Mouse (Mus musculus): ENCODE measurements around the gene Zbtb17. TPM values are rescaled to one million over a fixed set of nuclear protein-coding genes. Genes with fewer than 3 reads are reported as not detected.

The Zbtb17 gene
- polyA plus RNA-seq, 1 experiment, result 47.0 TPM

DNA sequence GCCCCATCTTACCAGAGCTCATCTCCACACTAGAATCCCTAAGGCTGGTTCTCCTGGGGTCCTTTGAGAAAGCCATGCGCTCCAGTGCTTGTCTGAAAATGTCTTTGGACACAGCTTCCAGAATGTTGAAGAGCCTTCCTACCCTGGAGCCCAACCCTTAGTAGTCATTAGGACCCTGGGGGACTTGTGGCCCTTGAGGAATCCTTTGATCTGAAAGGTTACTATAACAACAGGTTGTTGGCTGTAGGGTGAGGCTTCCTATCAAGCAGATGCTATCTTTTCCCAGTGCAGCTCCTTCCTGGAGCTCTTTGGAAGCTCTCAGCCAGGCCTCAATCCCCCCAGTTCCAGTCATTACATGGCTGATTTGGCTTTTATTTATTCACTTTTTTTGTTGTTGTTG is 8.5 kb upstream of the Zbtb17 start, which contains the start of gene Srarp:
TSS of gene Srarp (minus strand) at position 132 of the 400 bp plus-strand sequence.
- WGBS, result 80% methylated on average over 1 of the region's 1 CpGs
- Histone ChIP-seq H3K4me3 (ENCODE audit: low read depth, low read length) (no peak within 1 kb of the TSS), H3K4me1 (ENCODE audit: control insufficient read depth, insufficient read depth, insufficient read length, low read length) (peaks cover 3% of the 10 kb centered on the region), H3K36me3 (ENCODE audit: control insufficient read depth, insufficient read depth, low read length) (no peaks in the 10 kb centered on the region), H3K27ac (ENCODE audit: insufficient read depth, low read depth, low read length) (no peak within 1 kb of the TSS), H3K27me3 (ENCODE audit: control insufficient read depth, insufficient read depth, low read length) (no peaks in the 10 kb centered on the region)
- TF ChIP-seq CTCF (IDR thresholded peaks at IDR 0.05; ENCODE audit: extremely low read depth, insufficient read length, insufficient replicate concordance, low read depth, low read length) (no peak), POLR2A (IDR thresholded peaks at IDR 0.05; ENCODE audit: low read depth, low read length) (no peak)

DNA sequence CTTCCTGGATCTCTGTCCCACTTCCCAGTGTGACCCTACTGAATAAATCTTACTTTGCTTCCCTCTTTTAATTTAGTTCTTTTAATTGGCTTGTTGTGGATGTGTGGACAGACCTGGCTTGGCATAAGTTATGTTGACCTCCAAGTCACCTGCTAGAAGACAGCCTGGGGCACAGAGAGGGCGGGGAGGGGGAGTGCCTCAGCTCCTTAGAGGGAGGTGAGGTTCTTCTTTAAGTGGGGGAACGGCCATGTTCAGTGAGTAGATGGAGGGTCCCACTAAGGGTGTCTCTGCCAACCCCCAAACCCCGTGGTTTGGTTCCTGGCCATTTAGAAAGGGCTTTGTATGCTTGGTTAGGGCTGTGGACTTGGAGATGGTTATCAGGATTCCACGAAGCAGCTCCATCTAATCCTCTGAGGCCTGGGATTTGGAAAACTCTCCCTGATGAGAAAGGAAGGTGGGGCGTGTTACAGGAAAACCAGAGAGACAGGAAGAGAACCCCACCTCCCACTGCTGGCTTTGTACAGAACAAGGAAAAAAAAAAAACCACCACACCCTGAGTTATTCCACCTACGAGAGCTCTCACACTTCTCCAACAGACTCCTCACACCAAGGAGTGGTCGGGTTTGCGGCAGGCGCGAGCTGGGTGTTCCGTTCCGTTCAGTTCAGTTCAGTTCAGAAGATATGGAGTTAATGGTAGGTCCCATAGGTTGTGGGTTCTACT is 5.2 kb upstream of the Zbtb17 start:
- H3K4me1 ChIP-seq (ENCODE audit: control insufficient read depth, insufficient read depth, insufficient read length, low read length), result peaks cover 4% of the 10 kb centered on the region; the same call in 1 of the 2 replicates
- TF ChIP-seq POLR2A (IDR thresholded peaks at IDR 0.05; ENCODE audit: low read depth, low read length) (no peak), CTCF (IDR thresholded peaks at IDR 0.05; ENCODE audit: extremely low read depth, insufficient read length, insufficient replicate concordance, low read depth, low read length) (no peak)
- no peak overlapping the region for H3K4me3 ChIP-seq (ENCODE audit: low read depth, low read length)
- no peaks in the 10 kb centered on the region for H3K27me3 ChIP-seq (ENCODE audit: control insufficient read depth, insufficient read depth, low read length)
- H3K27ac ChIP-seq (ENCODE audit: insufficient read depth, low read depth, low read length), result no peak overlapping the region
- 68% methylated on average over 12 of the region's 12 CpGs for WGBS
- no peaks in the 10 kb centered on the region for H3K36me3 ChIP-seq (ENCODE audit: control insufficient read depth, insufficient read depth, low read length)

DNA sequence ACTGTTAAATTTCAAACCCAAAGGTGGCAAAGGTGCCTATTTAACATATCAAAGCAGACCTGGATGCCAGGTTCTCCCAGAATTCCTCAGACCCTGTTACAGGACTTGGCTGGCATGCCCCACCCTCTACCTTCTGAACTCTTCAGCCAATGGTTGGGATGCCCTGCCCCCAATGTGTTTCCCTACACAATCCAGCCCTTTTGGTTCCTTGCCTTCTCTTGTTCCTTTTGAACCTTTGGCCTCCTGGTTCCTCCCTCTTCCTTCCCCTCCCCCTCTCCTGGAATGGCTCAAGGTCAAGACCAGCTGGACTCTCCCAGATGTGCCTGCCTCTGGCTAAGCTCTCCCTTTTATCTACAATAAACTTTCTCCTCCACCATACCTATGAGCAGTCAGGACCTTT is 3.6 kb upstream of the Zbtb17 start:
- H3K27ac ChIP-seq (ENCODE audit: insufficient read depth, low read depth, low read length), result no peak overlapping the region
- no peak overlapping the region for H3K4me3 ChIP-seq (ENCODE audit: low read depth, low read length)
- TF ChIP-seq POLR2A (IDR thresholded peaks at IDR 0.05; ENCODE audit: low read depth, low read length) (no peak), CTCF (IDR thresholded peaks at IDR 0.05; ENCODE audit: extremely low read depth, insufficient read length, insufficient replicate concordance, low read depth, low read length) (no peak)
- H3K36me3 ChIP-seq (ENCODE audit: control insufficient read depth, insufficient read depth, low read length), result no peaks in the 10 kb centered on the region
- peaks cover 9% of the 10 kb centered on the region; the same call in 1 of the 2 replicates for H3K4me1 ChIP-seq (ENCODE audit: control insufficient read depth, insufficient read depth, insufficient read length, low read length)
- H3K27me3 ChIP-seq (ENCODE audit: control insufficient read depth, insufficient read depth, low read length), result no peaks in the 10 kb centered on the region

DNA sequence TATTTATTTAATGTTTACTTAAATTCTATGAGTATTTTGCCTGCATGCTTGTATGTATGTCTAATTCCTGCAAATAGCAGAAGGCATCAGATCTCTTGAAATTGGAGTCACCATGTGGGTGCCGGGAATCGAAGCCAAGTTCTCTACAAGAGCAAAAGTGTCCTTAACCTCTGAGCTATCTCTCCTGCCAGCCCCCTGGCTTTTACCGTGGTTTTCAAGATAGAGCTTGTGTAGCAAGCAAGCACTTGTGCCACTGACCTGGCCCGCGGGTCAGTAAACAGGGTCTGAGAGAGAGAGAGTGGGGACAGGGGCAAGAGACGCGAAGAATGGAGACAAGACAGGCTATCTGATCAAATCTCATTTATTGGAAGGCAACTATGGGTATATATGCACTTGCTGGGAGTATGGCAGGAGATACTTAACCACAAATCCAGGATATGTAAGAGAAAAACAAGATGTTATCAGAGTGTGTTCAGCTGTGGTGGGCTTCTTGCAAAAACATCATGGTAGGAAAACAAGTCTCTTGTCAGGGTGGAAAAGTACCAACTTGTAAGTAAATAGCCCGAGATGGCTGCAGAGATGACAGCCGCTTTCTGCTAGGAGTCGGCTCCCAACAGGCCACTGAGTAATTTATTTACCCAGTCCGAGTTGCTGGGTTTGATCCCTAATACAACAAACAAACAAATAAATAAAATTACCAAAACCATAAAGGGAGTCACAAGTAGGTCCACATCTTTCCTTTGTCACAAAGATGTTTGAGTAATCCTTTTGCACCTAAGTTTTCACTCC is 619 bp upstream of the Zbtb17 start:
- no peak for TF ChIP-seq POLR2A (IDR thresholded peaks at IDR 0.05; ENCODE audit: low read depth, low read length)
- TF ChIP-seq CTCF (IDR thresholded peaks at IDR 0.05; ENCODE audit: extremely low read depth, insufficient read length, insufficient replicate concordance, low read depth, low read length), result no peak
- H3K4me1 ChIP-seq (ENCODE audit: control insufficient read depth, insufficient read depth, insufficient read length, low read length), result peaks cover 9% of the 10 kb centered on the region; the same call in 1 of the 2 replicates
- 32% methylated on average over 11 of the region's 11 CpGs for WGBS
- no peaks in the 10 kb centered on the region for H3K27me3 ChIP-seq (ENCODE audit: control insufficient read depth, insufficient read depth, low read length)
- peak overlapping the region; percentile 29; the same call in 1 of the 2 replicates for H3K27ac ChIP-seq (ENCODE audit: insufficient read depth, low read depth, low read length)
- peak overlapping the region; percentile 93 for H3K4me3 ChIP-seq (ENCODE audit: low read depth, low read length)
- peaks cover 8% of the 10 kb centered on the region for H3K36me3 ChIP-seq (ENCODE audit: control insufficient read depth, insufficient read depth, low read length)

DNA sequence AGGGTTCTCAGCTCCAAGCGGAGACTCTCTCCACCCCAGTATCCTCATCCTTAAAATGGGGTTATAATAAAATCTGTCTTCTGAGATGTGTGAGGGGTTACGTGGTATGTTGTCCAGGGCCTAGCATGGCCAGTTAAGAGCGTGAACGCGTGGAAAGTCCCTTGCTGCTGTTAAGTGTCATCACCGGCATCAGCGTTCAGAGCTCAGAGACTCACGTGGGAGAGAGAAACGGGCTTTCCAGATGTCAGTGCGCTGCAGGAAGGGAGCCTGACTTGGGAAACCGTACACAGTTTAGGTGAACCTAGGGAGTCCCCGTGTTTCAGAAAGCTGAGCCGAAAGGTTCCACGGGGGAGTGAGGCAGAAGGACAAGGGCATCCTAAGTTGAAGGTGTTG is 870 bp downstream of the Zbtb17 start:
- H3K27me3 ChIP-seq (ENCODE audit: control insufficient read depth, insufficient read depth, low read length), result no peaks in the 10 kb centered on the region
- H3K36me3 ChIP-seq (ENCODE audit: control insufficient read depth, insufficient read depth, low read length), result peaks cover 11% of the 10 kb centered on the region
- peaks cover 9% of the 10 kb centered on the region; the same call in 1 of the 2 replicates for H3K4me1 ChIP-seq (ENCODE audit: control insufficient read depth, insufficient read depth, insufficient read length, low read length)
- 10% methylated on average over 14 of the region's 14 CpGs for WGBS
- peak overlapping the region; percentile 93 for H3K4me3 ChIP-seq (ENCODE audit: low read depth, low read length)
- H3K27ac ChIP-seq (ENCODE audit: insufficient read depth, low read depth, low read length), result no peak overlapping the region
- TF ChIP-seq POLR2A (IDR thresholded peaks at IDR 0.05; ENCODE audit: low read depth, low read length) (no peak), CTCF (IDR thresholded peaks at IDR 0.05; ENCODE audit: extremely low read depth, insufficient read length, insufficient replicate concordance, low read depth, low read length) (no peak)

DNA sequence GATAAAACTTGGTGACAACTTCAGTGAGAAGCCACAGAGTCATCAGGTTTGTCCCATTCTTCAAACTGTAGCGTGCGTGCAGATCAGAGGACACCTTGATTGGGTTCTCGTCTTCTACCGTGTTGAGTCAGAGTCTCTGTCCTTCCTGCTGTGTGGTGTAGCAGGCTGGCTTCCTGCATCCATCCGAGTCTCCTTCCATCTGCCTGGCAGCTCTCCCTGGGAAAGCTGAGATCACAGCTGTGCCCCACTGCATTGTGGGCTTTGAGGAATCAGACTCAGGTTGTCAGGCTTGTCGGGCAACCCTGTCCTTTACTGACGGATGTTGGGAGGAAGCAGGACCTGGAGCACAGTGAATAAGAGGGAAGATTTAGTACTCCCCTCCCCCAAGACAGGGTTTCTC is 1.8 kb downstream of the Zbtb17 start:
- Histone ChIP-seq H3K4me1 (ENCODE audit: control insufficient read depth, insufficient read depth, insufficient read length, low read length) (peaks cover 5% of the 10 kb centered on the region; the same call in 1 of the 2 replicates), H3K27ac (ENCODE audit: insufficient read depth, low read depth, low read length) (no peak overlapping the region), H3K27me3 (ENCODE audit: control insufficient read depth, insufficient read depth, low read length) (no peaks in the 10 kb centered on the region), H3K36me3 (ENCODE audit: control insufficient read depth, insufficient read depth, low read length) (peaks cover 11% of the 10 kb centered on the region), H3K4me3 (ENCODE audit: low read depth, low read length) (no peak overlapping the region)
- WGBS, result 62% methylated on average over 7 of the region's 7 CpGs
- no peak for TF ChIP-seq POLR2A (IDR thresholded peaks at IDR 0.05; ENCODE audit: low read depth, low read length)
- no peak for TF ChIP-seq CTCF (IDR thresholded peaks at IDR 0.05; ENCODE audit: extremely low read depth, insufficient read length, insufficient replicate concordance, low read depth, low read length)

DNA sequence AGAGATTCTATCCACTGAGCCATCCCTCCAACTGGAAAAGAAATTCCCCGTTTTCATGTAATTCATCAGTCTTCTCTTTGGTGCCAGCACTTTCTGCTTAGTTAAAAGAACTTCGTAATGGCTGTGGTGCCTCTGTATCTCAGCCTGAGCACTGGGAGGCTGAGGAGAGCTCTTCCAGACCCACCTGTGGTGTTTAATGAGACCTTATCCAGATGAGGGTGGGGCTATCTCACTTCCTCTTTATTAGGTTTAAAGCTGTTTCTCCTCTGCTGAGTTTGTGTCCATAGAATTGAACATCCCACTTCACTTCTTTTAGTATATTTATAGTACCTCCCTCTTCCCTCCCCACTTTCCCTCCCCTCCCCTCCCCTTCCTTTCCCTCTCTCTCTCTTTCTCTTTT is 6.8 kb downstream of the Zbtb17 start:
- H3K27ac ChIP-seq (ENCODE audit: insufficient read depth, low read depth, low read length), result no peak overlapping the region
- H3K4me3 ChIP-seq (ENCODE audit: low read depth, low read length), result no peak overlapping the region
- peaks cover 22% of the 10 kb centered on the region for H3K36me3 ChIP-seq (ENCODE audit: control insufficient read depth, insufficient read depth, low read length)
- H3K27me3 ChIP-seq (ENCODE audit: control insufficient read depth, insufficient read depth, low read length), result no peaks in the 10 kb centered on the region
- TF ChIP-seq POLR2A (IDR thresholded peaks at IDR 0.05; ENCODE audit: low read depth, low read length) (no peak), CTCF (IDR thresholded peaks at IDR 0.05; ENCODE audit: extremely low read depth, insufficient read length, insufficient replicate concordance, low read depth, low read length) (no peak)
- peaks cover 6% of the 10 kb centered on the region; the same call in 1 of the 2 replicates for H3K4me1 ChIP-seq (ENCODE audit: control insufficient read depth, insufficient read depth, insufficient read length, low read length)
- 88% methylated on average over 2 of the region's 2 CpGs for WGBS

All from small intestine, adult 2 months (tissue).